ENCODE assay signal across 18 mouse cellular contexts in genomic region chr7:142488053-142488452, GRCm38 (mm10). TPM values are rescaled to one million over a fixed set of nuclear protein-coding genes. Genes with fewer than 3 reads are reported as not detected.
DNase-seq lines count a peak whose midpoint lies in the region; ATAC-seq and TF ChIP-seq lines count a peak whose summit lies in the region.
"Had no signal": no experiment of that assay in that cellular context is flagged by ENCODE, and none has a peak within 500 bp of the region (broad histone marks: within the 10 kb centered on the region; RNA-seq: fewer than 3 reads in every experiment).

No protein-coding gene starts in this region.

- 75% methylated on average over 3 of the region's 3 CpGs for WGBS in forebrain, embryonic 10.5 days
- 68% methylated on average over 3 of the region's 3 CpGs for WGBS in forebrain, embryonic 12.5 days
- 61% methylated on average over 3 of the region's 3 CpGs for WGBS in intestine, embryonic 14.5 days
- 76% methylated on average over 3 of the region's 3 CpGs for WGBS in intestine, postnatal 0 days
- 77% methylated on average over 3 of the region's 3 CpGs for WGBS in embryonic facial prominence, embryonic 12.5 days
- WGBS in limb, embryonic 15.5 days: 67% methylated on average over 3 of the region's 3 CpGs

- H3K27ac ChIP-seq in forebrain, embryonic 10.5 days: peak overlapping the region; percentile 82
- no peak overlapping the region for H3K27ac ChIP-seq in forebrain, embryonic 12.5 days
- H3K27ac ChIP-seq in intestine, embryonic 14.5 days (ENCODE audit: low read depth): peak overlapping the region; percentile 99; the same call in 1 of the 2 replicates
- no peak overlapping the region for H3K27ac ChIP-seq in intestine, postnatal 0 days (ENCODE audit: low read depth, low read length)
- H3K27ac ChIP-seq in embryonic facial prominence, embryonic 12.5 days: peak overlapping the region; percentile 96
- H3K27ac ChIP-seq in limb, embryonic 15.5 days: peak overlapping the region; percentile 97
- H3K27ac ChIP-seq: layer of hippocampus, adult 2 months had no signal

- no peaks in the 10 kb centered on the region for H3K36me3 ChIP-seq in forebrain, embryonic 10.5 days (replicated peaks)
- H3K36me3 ChIP-seq in forebrain, embryonic 12.5 days (replicated peaks): no peaks in the 10 kb centered on the region
- peaks cover 82% of the 10 kb centered on the region for H3K36me3 ChIP-seq in intestine, embryonic 14.5 days (ENCODE audit: control insufficient read depth, insufficient read depth, low read length)
- peaks cover 48% of the 10 kb centered on the region for H3K36me3 ChIP-seq in intestine, postnatal 0 days (ENCODE audit: control insufficient read depth, insufficient read depth)
- peaks cover 24% of the 10 kb centered on the region for H3K36me3 ChIP-seq in embryonic facial prominence, embryonic 12.5 days
- H3K36me3 ChIP-seq in limb, embryonic 15.5 days: peaks cover 38% of the 10 kb centered on the region

- DNase-seq in forebrain, embryonic 10.5 days (ENCODE audit: extremely low spot score, low spot score): no peak
- DNase-seq in intestine, embryonic 14.5 days (ENCODE audit: low spot score): no peak
- DNase-seq in layer of hippocampus, postnatal 14 days (ENCODE audit: low spot score in 2 of 2): no peak
- DNase-seq in cerebellum, adult 11 months: no peak
- DNase-seq: kidney, adult 8-10 months; liver, postnatal 0 days; spleen, adult 18-20 months; thymus, adult 18-20 months had no signal

- no peak overlapping the region for H3K4me2 ChIP-seq in forebrain, embryonic 12.5 days
- no peak overlapping the region for H3K4me2 ChIP-seq in intestine, embryonic 14.5 days (ENCODE audit: low read length)
- no peak overlapping the region for H3K4me2 ChIP-seq in intestine, postnatal 0 days (replicated peaks; ENCODE audit: low read depth)
- no peak overlapping the region for H3K4me2 ChIP-seq in embryonic facial prominence, embryonic 12.5 days (replicated peaks)
- H3K4me2 ChIP-seq in limb, embryonic 15.5 days: no peak overlapping the region

- H3K27me3 ChIP-seq in forebrain, embryonic 10.5 days (ENCODE audit: poor library complexity, severe bottlenecking): peaks cover 6% of the 10 kb centered on the region; the same call in 1 of the 2 replicates
- H3K27me3 ChIP-seq in forebrain, embryonic 12.5 days: 0 out of 2 replicates have a peak, but pooled peaks cover 4% of the 10 kb centered on the region
- H3K27me3 ChIP-seq in intestine, embryonic 14.5 days (replicated peaks; ENCODE audit: control insufficient read depth, insufficient read depth, low read length): no peaks in the 10 kb centered on the region
- H3K27me3 ChIP-seq in intestine, postnatal 0 days (replicated peaks; ENCODE audit: control insufficient read depth, insufficient read depth, low read length): no peaks in the 10 kb centered on the region
- no peaks in the 10 kb centered on the region for H3K27me3 ChIP-seq in embryonic facial prominence, embryonic 12.5 days
- no peaks in the 10 kb centered on the region for H3K27me3 ChIP-seq in limb, embryonic 15.5 days

- TF ChIP-seq CTCF in intestine, postnatal 0 days (IDR thresholded peaks at IDR 0.05; ENCODE audit: low read depth): no peak

- H3K4me3 ChIP-seq in forebrain, embryonic 10.5 days: no peak overlapping the region
- H3K4me3 ChIP-seq in forebrain, embryonic 12.5 days (replicated peaks): no peak overlapping the region
- H3K4me3 ChIP-seq in intestine, embryonic 14.5 days (ENCODE audit: low read depth, low read length): no peak overlapping the region
- no peak overlapping the region for H3K4me3 ChIP-seq in intestine, postnatal 0 days (ENCODE audit: low read depth, low read length)
- H3K4me3 ChIP-seq in embryonic facial prominence, embryonic 12.5 days: no peak overlapping the region
- H3K4me3 ChIP-seq in limb, embryonic 15.5 days: no peak overlapping the region
- H3K4me3 ChIP-seq: layer of hippocampus, adult 2 months had no signal

- H3K4me1 ChIP-seq in forebrain, embryonic 10.5 days: peaks cover 37% of the 10 kb centered on the region
- peaks cover 19% of the 10 kb centered on the region for H3K4me1 ChIP-seq in forebrain, embryonic 12.5 days
- H3K4me1 ChIP-seq in intestine, embryonic 14.5 days (replicated peaks; ENCODE audit: control insufficient read depth, insufficient read depth, low read length): peaks cover 35% of the 10 kb centered on the region
- no peaks in the 10 kb centered on the region for H3K4me1 ChIP-seq in intestine, postnatal 0 days (replicated peaks; ENCODE audit: control insufficient read depth, insufficient read depth, low read length)
- H3K4me1 ChIP-seq in embryonic facial prominence, embryonic 12.5 days: peaks cover 48% of the 10 kb centered on the region
- peaks cover 64% of the 10 kb centered on the region for H3K4me1 ChIP-seq in limb, embryonic 15.5 days

- no peak for ATAC-seq in forebrain, embryonic 12.5 days (ENCODE audit: low FRiP score)
- ATAC-seq in intestine, embryonic 14.5 days (replicated peaks; ENCODE audit: low FRiP score, low TSS enrichment, low read depth): no peak
- ATAC-seq in intestine, postnatal 0 days: no peak
- ATAC-seq in embryonic facial prominence, embryonic 12.5 days (ENCODE audit: insufficient number of reproducible peaks, insufficient read depth, low FRiP score, low TSS enrichment): no peak
- ATAC-seq in limb, embryonic 15.5 days (ENCODE audit: insufficient number of reproducible peaks, low FRiP score, low TSS enrichment, low read depth): no peak

- no peaks in the 10 kb centered on the region for H3K9me3 ChIP-seq in forebrain, embryonic 10.5 days
- no peaks in the 10 kb centered on the region for H3K9me3 ChIP-seq in forebrain, embryonic 12.5 days
- H3K9me3 ChIP-seq in intestine, embryonic 14.5 days (ENCODE audit: control insufficient read depth, low read length): no peaks in the 10 kb centered on the region
- no peaks in the 10 kb centered on the region for H3K9me3 ChIP-seq in intestine, postnatal 0 days (ENCODE audit: control insufficient read depth)
- H3K9me3 ChIP-seq in embryonic facial prominence, embryonic 12.5 days: no peaks in the 10 kb centered on the region
- H3K9me3 ChIP-seq in limb, embryonic 15.5 days: no peaks in the 10 kb centered on the region

- H3K9ac ChIP-seq in forebrain, embryonic 12.5 days: no peak overlapping the region
- H3K9ac ChIP-seq in intestine, embryonic 14.5 days (ENCODE audit: low read length): no peak overlapping the region
- H3K9ac ChIP-seq in intestine, postnatal 0 days (ENCODE audit: low read depth, low read length): no peak overlapping the region
- H3K9ac ChIP-seq in embryonic facial prominence, embryonic 12.5 days: no peak overlapping the region; the same call in 1 of the 2 replicates
- H3K9ac ChIP-seq in limb, embryonic 15.5 days: no peak overlapping the region
- H3K9ac ChIP-seq: liver, postnatal 0 days had no signal

RNA-seq across cellular contexts. Expression of gene Tnnt3, which starts 10.6 kb away (rescaled TPM):
- 0.33 and 1.1 TPM in 2 replicates for polyA plus RNA-seq in forebrain, embryonic 10.5 days (2016; fragmentation: Nextera tagmentation; extraction: Ambion mirVana)
- polyA plus RNA-seq in forebrain, embryonic 12.5 days (2016; fragmentation: Nextera tagmentation; extraction: Ambion mirVana): 0.78 TPM in 1 of 2 replicates, not detected in the other
- polyA plus RNA-seq in intestine, embryonic 14.5 days (2014; fragmentation: Nextera tagmentation; extraction: Ambion mirVana): 1.5 and 2.4 TPM in 2 replicates
- polyA plus RNA-seq in intestine, postnatal 0 days (2015; fragmentation: Nextera tagmentation; extraction: Ambion mirVana): 3.0 TPM in 2 replicates
- polyA plus RNA-seq in embryonic facial prominence, embryonic 12.5 days (2016; fragmentation: Nextera tagmentation; extraction: Ambion mirVana): 4.6 and 6.9 TPM in 2 replicates
- polyA plus RNA-seq in limb, embryonic 15.5 days (2015; fragmentation: Nextera tagmentation; extraction: Ambion mirVana): 154 and 517 TPM in 2 replicates
- under 1 TPM; 0.92 to 0.95 TPM for total RNA-seq in layer of hippocampus, postnatal 14 days (2021)
- total RNA-seq: layer of hippocampus, adult 2 months; left cerebral cortex, postnatal 14 days; megakaryocyte-erythroid progenitor cell, adult 5-6 weeks had no signal

RNA-seq across cellular contexts. Expression of gene Lsp1, which starts 27.4 kb away (rescaled TPM):
- 10.7 and 12.0 TPM in 2 replicates for polyA plus RNA-seq in forebrain, embryonic 10.5 days (2016; fragmentation: Nextera tagmentation; extraction: Ambion mirVana)
- polyA plus RNA-seq in forebrain, embryonic 12.5 days (2016; fragmentation: Nextera tagmentation; extraction: Ambion mirVana): 5.4 and 6.3 TPM in 2 replicates
- polyA plus RNA-seq in intestine, embryonic 14.5 days (2014; fragmentation: Nextera tagmentation; extraction: Ambion mirVana): 145 and 153 TPM in 2 replicates
- 55.2 and 61.8 TPM in 2 replicates for polyA plus RNA-seq in intestine, postnatal 0 days (2015; fragmentation: Nextera tagmentation; extraction: Ambion mirVana)
- polyA plus RNA-seq in embryonic facial prominence, embryonic 12.5 days (2016; fragmentation: Nextera tagmentation; extraction: Ambion mirVana): 24.5 and 24.7 TPM in 2 replicates
- 57.3 and 63.3 TPM in 2 replicates for polyA plus RNA-seq in limb, embryonic 15.5 days (2015; fragmentation: Nextera tagmentation; extraction: Ambion mirVana)
- total RNA-seq in layer of hippocampus, postnatal 14 days (2021): 1 to 10 TPM; 4.2 to 4.7 TPM

RNA-seq across cellular contexts. Expression of gene Mrpl23, which starts 44.4 kb away (rescaled TPM):
- 15.8 and 16.1 TPM in 2 replicates for polyA plus RNA-seq in forebrain, embryonic 10.5 days (2016; fragmentation: Nextera tagmentation; extraction: Ambion mirVana)
- polyA plus RNA-seq in forebrain, embryonic 12.5 days (2016; fragmentation: Nextera tagmentation; extraction: Ambion mirVana): 10.8 and 15.9 TPM in 2 replicates
- polyA plus RNA-seq in intestine, embryonic 14.5 days (2014; fragmentation: Nextera tagmentation; extraction: Ambion mirVana): 36.1 and 45.8 TPM in 2 replicates
- polyA plus RNA-seq in intestine, postnatal 0 days (2015; fragmentation: Nextera tagmentation; extraction: Ambion mirVana): 26.7 and 33.0 TPM in 2 replicates
- polyA plus RNA-seq in embryonic facial prominence, embryonic 12.5 days (2016; fragmentation: Nextera tagmentation; extraction: Ambion mirVana): 19.8 and 32.6 TPM in 2 replicates
- 28.8 and 30.5 TPM in 2 replicates for polyA plus RNA-seq in limb, embryonic 15.5 days (2015; fragmentation: Nextera tagmentation; extraction: Ambion mirVana)
- total RNA-seq in layer of hippocampus, postnatal 14 days (2021): 1 to 10 TPM; 4.2 to 5.1 TPM

RNA-seq across cellular contexts. Expression of gene Tnni2, which starts 46.4 kb away (rescaled TPM):
- polyA plus RNA-seq in forebrain, embryonic 10.5 days (2016; fragmentation: Nextera tagmentation; extraction: Ambion mirVana): 0.46 and 1.4 TPM in 2 replicates
- 1.3 TPM in 1 of 2 replicates, not detected in the other for polyA plus RNA-seq in forebrain, embryonic 12.5 days (2016; fragmentation: Nextera tagmentation; extraction: Ambion mirVana)
- polyA plus RNA-seq in intestine, embryonic 14.5 days (2014; fragmentation: Nextera tagmentation; extraction: Ambion mirVana): 1.7 and 3.2 TPM in 2 replicates
- polyA plus RNA-seq in intestine, postnatal 0 days (2015; fragmentation: Nextera tagmentation; extraction: Ambion mirVana): 1.9 and 2.4 TPM in 2 replicates
- polyA plus RNA-seq in embryonic facial prominence, embryonic 12.5 days (2016; fragmentation: Nextera tagmentation; extraction: Ambion mirVana): 7.1 and 9.6 TPM in 2 replicates
- polyA plus RNA-seq in limb, embryonic 15.5 days (2015; fragmentation: Nextera tagmentation; extraction: Ambion mirVana): 136 and 529 TPM in 2 replicates
- total RNA-seq in layer of hippocampus, postnatal 14 days (2021): under 1 TPM in 1 of 2 experiments, not detected in 1; 0.37 TPM
- total RNA-seq: layer of hippocampus, adult 2 months had no signal

RNA-seq across cellular contexts. Expression of gene Syt8, which starts 53.4 kb away (rescaled TPM):
- polyA plus RNA-seq in forebrain, embryonic 10.5 days (2016; fragmentation: Nextera tagmentation; extraction: Ambion mirVana): 0.18 TPM in 1 of 2 replicates, not detected in the other
- polyA plus RNA-seq in forebrain, embryonic 12.5 days (2016; fragmentation: Nextera tagmentation; extraction: Ambion mirVana): not detected in 2 replicates
- polyA plus RNA-seq in intestine, embryonic 14.5 days (2014; fragmentation: Nextera tagmentation; extraction: Ambion mirVana): 1.6 and 3.8 TPM in 2 replicates
- 0.60 and 1.3 TPM in 2 replicates for polyA plus RNA-seq in intestine, postnatal 0 days (2015; fragmentation: Nextera tagmentation; extraction: Ambion mirVana)
- 0.35 TPM in 1 of 2 replicates, not detected in the other for polyA plus RNA-seq in embryonic facial prominence, embryonic 12.5 days (2016; fragmentation: Nextera tagmentation; extraction: Ambion mirVana)
- 6.3 and 6.7 TPM in 2 replicates for polyA plus RNA-seq in limb, embryonic 15.5 days (2015; fragmentation: Nextera tagmentation; extraction: Ambion mirVana)
- total RNA-seq in layer of hippocampus, postnatal 14 days (2021): not detected
- total RNA-seq: adrenal gland, postnatal 36 days; heart, postnatal 4 days; layer of hippocampus, adult 2 months; megakaryocyte-erythroid progenitor cell, adult 5-6 weeks had no signal
- polyA plus RNA-seq: forebrain, embryonic 11.5 days; liver, postnatal 0 days had no signal

Comparison
In these comparisons a context has a peak if more than half of its experiments do, and no peak if none do; other contexts are left out.
1. H3K27ac ChIP-seq: peak in forebrain, embryonic 10.5 days (single experiment), intestine, embryonic 14.5 days (single experiment), embryonic facial prominence, embryonic 12.5 days (single experiment) and limb, embryonic 15.5 days (single experiment); none in forebrain, embryonic 12.5 days (single experiment) and intestine, postnatal 0 days (single experiment).
2. RNA of gene Tnnt3, which starts 10.6 kb away (polyA plus RNA-seq): 154 to 517 TPM in limb, embryonic 15.5 days; 4.6 to 6.9 TPM in embryonic facial prominence, embryonic 12.5 days, 3.0 TPM in intestine, postnatal 0 days, 1.5 to 2.4 TPM in intestine, embryonic 14.5 days, 0.33 to 1.1 TPM in forebrain, embryonic 10.5 days and 0.78 TPM in forebrain, embryonic 12.5 days; every median in the first group is over 10 times any median in the second.